Comparison of ENCODE assay signal across 10 mouse cellular contexts in the genomic region with DNA sequence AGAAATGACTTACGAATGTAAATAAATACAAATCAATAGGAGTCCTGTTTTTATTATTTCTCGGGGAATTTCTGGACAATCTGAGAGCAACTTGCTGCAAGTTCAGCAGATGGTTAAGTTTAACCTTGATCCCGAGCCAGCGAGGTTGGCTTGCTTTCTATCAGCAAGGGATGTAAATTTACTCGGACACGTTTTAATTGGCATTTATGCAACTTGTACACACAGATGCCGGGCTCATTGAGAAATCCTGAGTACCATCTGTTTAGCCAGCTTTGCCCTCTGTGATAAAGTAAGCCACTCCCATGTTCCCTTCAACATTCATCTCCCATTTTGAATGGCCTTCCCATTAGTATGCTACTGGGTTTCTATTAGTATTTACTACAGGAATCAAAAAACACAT.
DNase-seq lines count a peak whose midpoint lies in the region; ATAC-seq and TF ChIP-seq lines count a peak whose summit lies in the region.
"Had no signal": no experiment of that assay in that cellular context is flagged by ENCODE, and none has a peak within 500 bp of the region (broad histone marks: within the 10 kb centered on the region; RNA-seq: fewer than 3 reads in every experiment).

No protein-coding gene starts in this region.

- no peaks in the 10 kb centered on the region for H3K36me3 ChIP-seq in forebrain, embryonic 11.5 days (ENCODE audit: control insufficient read depth, insufficient read depth, low read length)
- no peaks in the 10 kb centered on the region for H3K36me3 ChIP-seq in forebrain, embryonic 10.5 days (replicated peaks)
- no peaks in the 10 kb centered on the region for H3K36me3 ChIP-seq in forebrain, embryonic 14.5 days (ENCODE audit: control insufficient read depth, insufficient read depth, low read length)
- no peaks in the 10 kb centered on the region for H3K36me3 ChIP-seq in midbrain, embryonic 10.5 days
- no peaks in the 10 kb centered on the region for H3K36me3 ChIP-seq in heart, adult 2 months (ENCODE audit: control insufficient read depth, insufficient read depth, low read length)

- no peak overlapping the region for H3K9ac ChIP-seq in forebrain, embryonic 11.5 days (ENCODE audit: low read length)
- H3K9ac ChIP-seq in forebrain, embryonic 14.5 days (ENCODE audit: low read length), result no peak overlapping the region
- H3K9ac ChIP-seq in heart, adult 2 months (ENCODE audit: low read depth, low read length), result no peak overlapping the region

- no peak overlapping the region for H3K4me2 ChIP-seq in forebrain, embryonic 11.5 days (ENCODE audit: low read depth, low read length, severe bottlenecking)
- H3K4me2 ChIP-seq in forebrain, embryonic 14.5 days (ENCODE audit: low read length), result peak overlapping the region; percentile 0; the same call in 1 of the 2 replicates

- ATAC-seq in forebrain, embryonic 11.5 days (replicated peaks; ENCODE audit: low FRiP score), result peak; percentile 61; the same call in 1 of the 2 replicates
- peak; percentile 91 for ATAC-seq in forebrain, embryonic 14.5 days

- intact Hi-C loops in heart, adult 2 months (cut with DNase I), result no loop called here

- no peak overlapping the region for H3K4me3 ChIP-seq in forebrain, embryonic 11.5 days (ENCODE audit: low read depth, low read length)
- no peak overlapping the region for H3K4me3 ChIP-seq in forebrain, embryonic 10.5 days
- no peak overlapping the region for H3K4me3 ChIP-seq in forebrain, embryonic 14.5 days (ENCODE audit: low read depth, low read length)
- H3K4me3 ChIP-seq in midbrain, embryonic 10.5 days, result no peak overlapping the region
- H3K4me3 ChIP-seq in heart, adult 2 months, result no peak overlapping the region
- H3K4me3 ChIP-seq: erythroblast, embryonic 14.5 days had no signal

- TF ChIP-seq CTCF in heart, adult 2 months (IDR thresholded peaks at IDR 0.05), result no peak

- H3K4me1 ChIP-seq in forebrain, embryonic 11.5 days (replicated peaks; ENCODE audit: control insufficient read depth, insufficient read depth, low read length), result no peaks in the 10 kb centered on the region
- H3K4me1 ChIP-seq in forebrain, embryonic 10.5 days, result peaks cover 8% of the 10 kb centered on the region
- H3K4me1 ChIP-seq in forebrain, embryonic 14.5 days (ENCODE audit: control insufficient read depth, insufficient read depth, low read length), result no peaks in the 10 kb centered on the region; the same call in 1 of the 2 replicates
- peaks cover 32% of the 10 kb centered on the region for H3K4me1 ChIP-seq in midbrain, embryonic 10.5 days
- no peaks in the 10 kb centered on the region for H3K4me1 ChIP-seq in heart, adult 2 months (ENCODE audit: control insufficient read depth, insufficient read depth, low read length)

- no peak for TF ChIP-seq EP300 in heart, adult 2 months (IDR thresholded peaks at IDR 0.05; ENCODE audit: insufficient read depth, low read depth, low read length)

- no peaks in the 10 kb centered on the region for H3K79me2 ChIP-seq in heart, adult 2 months (replicated peaks; ENCODE audit: control insufficient read depth, insufficient read depth, low read length)

- H3K9me3 ChIP-seq in forebrain, embryonic 11.5 days (ENCODE audit: control insufficient read depth, low read length), result no peaks in the 10 kb centered on the region
- H3K9me3 ChIP-seq in forebrain, embryonic 10.5 days, result no peaks in the 10 kb centered on the region
- H3K9me3 ChIP-seq in forebrain, embryonic 14.5 days (replicated peaks; ENCODE audit: control insufficient read depth, low read length), result no peaks in the 10 kb centered on the region
- H3K9me3 ChIP-seq in midbrain, embryonic 10.5 days (replicated peaks), result no peaks in the 10 kb centered on the region

- WGBS in forebrain, embryonic 11.5 days, result 56% methylated on average over 7 of the region's 7 CpGs
- 71% methylated on average over 7 of the region's 7 CpGs for WGBS in forebrain, embryonic 10.5 days
- 7% methylated on average over 7 of the region's 7 CpGs for WGBS in forebrain, embryonic 14.5 days
- 65% methylated on average over 7 of the region's 7 CpGs for WGBS in midbrain, embryonic 10.5 days
- WGBS in heart, adult 2 months, result 60% methylated on average over 7 of the region's 7 CpGs

- no peak overlapping the region for H3K27ac ChIP-seq in forebrain, embryonic 11.5 days (ENCODE audit: low read depth, low read length)
- H3K27ac ChIP-seq in forebrain, embryonic 10.5 days, result no peak overlapping the region
- H3K27ac ChIP-seq in forebrain, embryonic 14.5 days (ENCODE audit: low read depth, low read length), result no peak overlapping the region
- peak overlapping the region; percentile 43; the same call in 1 of the 2 replicates for H3K27ac ChIP-seq in midbrain, embryonic 10.5 days (replicated peaks)
- no peak overlapping the region for H3K27ac ChIP-seq in heart, adult 2 months
- H3K27ac ChIP-seq: stomach, postnatal 0 days had no signal

- no peak for TF ChIP-seq POLR2A in heart, adult 2 months (IDR thresholded peaks at IDR 0.05; ENCODE audit: insufficient read depth, low read depth, low read length)

- DNase-seq in forebrain, embryonic 11.5 days (ENCODE audit: low spot score), result no peak
- DNase-seq in forebrain, embryonic 10.5 days (ENCODE audit: extremely low spot score, low spot score), result no peak
- DNase-seq in brain, embryonic 18.5 days (ENCODE audit: low read depth, low spot score), result peak; percentile 63
- DNase-seq in forebrain, embryonic 14.5 days (ENCODE audit: low spot score), result peak; percentile 95
- peak; percentile 35 for DNase-seq in midbrain, embryonic 10.5 days (ENCODE audit: low spot score)
- no peak for DNase-seq in heart, adult 2 months
- no peak for DNase-seq in left cerebral cortex, adult 8-10 months (ENCODE audit: low spot score in 2 of 2)
- no peak for DNase-seq in B cell, adult 2 months

- no peaks in the 10 kb centered on the region for H3K27me3 ChIP-seq in forebrain, embryonic 11.5 days (ENCODE audit: control insufficient read depth, insufficient read depth, low read length)
- peaks cover 19% of the 10 kb centered on the region for H3K27me3 ChIP-seq in forebrain, embryonic 10.5 days (ENCODE audit: poor library complexity, severe bottlenecking)
- no peaks in the 10 kb centered on the region for H3K27me3 ChIP-seq in forebrain, embryonic 14.5 days (replicated peaks; ENCODE audit: control insufficient read depth, insufficient read depth, low read length)
- no peaks in the 10 kb centered on the region for H3K27me3 ChIP-seq in midbrain, embryonic 10.5 days (ENCODE audit: low read depth, poor library complexity, severe bottlenecking)
- H3K27me3 ChIP-seq in heart, adult 2 months (ENCODE audit: control insufficient read depth, insufficient read depth, low read length), result no peaks in the 10 kb centered on the region

Comparison
In these comparisons a context has a peak if more than half of its experiments do, and no peak if none do; other contexts are left out.
1. DNase-seq: peak in brain, embryonic 18.5 days (single experiment), forebrain, embryonic 14.5 days (single experiment) and midbrain, embryonic 10.5 days (single experiment); none in forebrain, embryonic 11.5 days (single experiment), forebrain, embryonic 10.5 days (single experiment), heart, adult 2 months (0 of 2), left cerebral cortex, adult 8-10 months (0 of 2) and B cell, adult 2 months (0 of 2).